Mouse (Mus musculus): Measurements from ENCODE around the gene Zfhx3.

Gene Zfhx3

GRCm38 (mm10) chr8:108847356-108847755, 904.9 kb downstream of the Zfhx3 start:
- no peak for DNase-seq (ENCODE audit: low read depth, low spot score)

- no peak for DNase-seq (ENCODE audit: low read depth, low spot score)
Measured at GRCm38 (mm10) chr8:108848484-108848883, 906.0 kb downstream of the Zfhx3 start.

DNA sequence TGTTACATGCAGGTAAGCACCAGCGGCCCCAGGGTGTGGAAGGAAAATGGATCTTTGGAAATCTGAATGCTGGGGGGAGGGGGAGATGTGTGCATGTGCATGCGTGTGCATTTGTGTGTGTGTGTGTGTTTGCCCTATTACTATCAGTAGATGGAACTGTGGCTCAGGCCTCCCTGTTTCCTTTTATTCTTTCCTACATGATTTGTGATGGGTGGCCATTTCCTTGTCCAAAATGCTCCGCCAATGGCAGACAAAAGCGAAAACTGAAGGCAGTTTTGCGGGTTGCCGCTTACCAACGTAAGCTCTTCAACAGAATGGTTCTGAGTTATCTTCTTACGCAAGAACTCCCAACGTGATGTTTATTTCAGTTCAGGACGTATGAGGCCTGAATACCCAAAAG, 910.6 kb downstream of the Zfhx3 start:
- DNase-seq (ENCODE audit: low read depth, low spot score): no peak

GRCm38 (mm10) chr8:108854444-108855102, 912.1 kb downstream of the Zfhx3 start:
- no peak for DNase-seq (ENCODE audit: low read depth, low spot score)

DNA sequence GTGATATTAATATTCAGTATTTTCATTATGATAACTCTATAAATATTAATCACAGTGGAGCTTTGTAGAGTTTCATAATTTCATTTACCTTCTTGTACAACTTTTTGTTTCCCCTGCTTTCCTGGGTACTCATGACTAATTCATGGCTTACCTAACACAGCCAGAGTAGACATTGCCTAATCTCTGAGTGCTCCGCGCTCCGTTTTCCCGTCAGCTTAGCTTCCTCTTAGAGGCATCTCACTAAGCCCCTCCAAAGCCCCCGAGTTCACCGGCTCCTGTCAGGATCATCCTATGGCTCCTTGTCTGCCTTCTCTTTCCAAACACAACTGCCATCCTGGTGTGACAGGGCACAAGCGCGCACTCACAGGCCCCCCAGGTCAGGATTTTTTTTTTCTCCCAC, 916.6 kb downstream of the Zfhx3 start:
- DNase-seq (ENCODE audit: low read depth, low spot score): no peak

DNA sequence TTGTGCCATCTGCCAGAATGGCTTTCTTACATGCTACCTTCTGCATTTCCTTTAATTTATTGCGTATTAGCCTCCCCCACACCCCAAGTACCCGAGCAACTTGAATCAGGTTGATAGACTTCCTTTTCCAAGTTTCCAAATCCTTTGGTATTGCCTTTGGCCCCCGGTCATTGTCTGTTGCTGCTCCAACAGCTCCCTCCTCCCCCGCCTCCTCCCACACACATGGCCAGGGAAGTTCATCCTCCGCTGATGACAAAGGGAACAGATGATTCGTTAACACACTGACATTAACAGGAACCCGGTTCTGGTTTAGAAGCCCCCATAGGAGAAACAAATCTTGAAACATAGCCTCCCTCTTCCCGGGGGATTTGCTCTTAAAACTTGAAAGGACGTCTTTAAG, 917.5 kb downstream of the Zfhx3 start:
- no peak for DNase-seq (ENCODE audit: low read depth, low spot score)

DNA sequence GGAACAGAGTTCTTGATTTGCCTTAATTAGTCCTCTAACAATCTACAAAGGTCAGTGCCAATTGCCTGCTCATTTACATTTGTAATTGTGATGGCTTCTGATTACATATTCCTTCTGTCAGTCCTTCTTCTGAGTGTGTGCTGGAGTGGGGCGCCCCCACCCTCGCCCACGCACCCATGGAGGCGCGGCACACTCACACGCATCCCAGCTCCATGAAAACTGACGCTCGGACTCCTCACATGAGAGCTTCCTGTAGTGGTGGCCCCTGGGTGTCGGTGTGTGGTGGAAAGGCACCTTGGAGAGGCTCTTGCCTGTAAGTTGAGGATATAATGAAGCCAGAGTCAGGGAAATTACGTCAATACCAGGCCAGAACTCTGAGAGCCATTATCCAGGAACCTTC, 921.0 kb downstream of the Zfhx3 start:
- no peak for DNase-seq (ENCODE audit: low read depth, low spot score)

- no peak for DNase-seq (ENCODE audit: low read depth, low spot score)
Measured at GRCm38 (mm10) chr8:108866430-108866829, 924.0 kb downstream of the Zfhx3 start.

DNA sequence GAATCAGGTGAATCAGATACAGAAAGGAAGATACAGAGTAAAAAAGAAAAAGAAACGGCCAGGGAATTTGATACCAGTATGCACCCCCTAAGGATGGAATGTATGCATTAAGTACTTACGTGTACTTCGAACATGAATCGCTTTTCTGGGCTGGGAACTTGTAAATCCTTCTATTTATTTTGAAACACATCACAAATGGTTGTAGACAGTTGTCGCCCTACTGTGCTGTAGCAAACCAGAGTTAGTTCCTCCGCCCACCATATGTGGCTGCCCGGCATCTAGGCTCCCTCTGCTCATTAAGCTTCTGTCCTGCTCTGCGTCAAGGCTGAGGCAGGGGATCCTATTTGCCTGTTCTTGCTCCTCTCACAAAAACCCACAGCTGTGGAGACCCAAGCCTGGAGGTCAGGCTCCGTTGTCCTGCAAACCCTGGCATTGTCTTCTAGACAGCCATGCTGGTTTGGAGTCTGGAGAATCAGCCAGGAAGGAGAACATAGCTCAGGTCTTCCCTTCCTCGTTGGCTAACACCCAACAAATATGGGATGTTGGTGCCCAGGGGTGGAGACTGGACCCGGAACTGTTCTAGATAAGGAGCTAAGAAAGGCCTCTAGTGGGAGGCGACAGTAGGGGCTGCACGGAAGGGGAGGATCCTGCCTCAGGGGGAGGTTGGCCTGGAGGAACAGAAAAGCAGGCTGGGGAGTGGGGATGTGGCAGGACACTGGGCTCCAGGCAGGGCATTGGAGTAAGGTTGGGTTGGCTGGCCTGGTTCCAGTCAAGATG, 925.2 kb downstream of the Zfhx3 start:
- no peak for DNase-seq (ENCODE audit: low read depth, low spot score)

GRCm38 (mm10) chr8:108868259-108869090, 926.0 kb downstream of the Zfhx3 start:
- no peak for DNase-seq (ENCODE audit: low read depth, low spot score)

DNA sequence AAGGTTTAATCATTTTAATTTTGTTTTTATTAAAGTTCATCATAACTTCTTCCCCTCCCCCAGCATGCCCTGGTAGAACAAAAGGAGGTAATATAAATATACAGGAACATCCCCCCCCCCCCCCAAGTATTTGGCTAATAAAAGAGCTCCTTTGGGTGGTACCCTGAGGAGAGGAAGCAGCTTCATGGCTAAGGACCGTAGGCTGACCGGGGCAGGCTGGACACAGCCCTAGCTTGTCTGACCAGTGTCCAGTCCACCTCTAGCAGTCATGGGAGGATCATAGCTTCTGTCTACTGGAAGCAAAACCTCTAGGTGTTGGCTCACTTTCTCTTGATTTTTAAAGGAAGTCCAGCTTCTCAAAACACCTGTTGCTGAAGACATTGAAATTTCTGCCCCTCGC, 927.0 kb downstream of the Zfhx3 start:
- no peak for DNase-seq (ENCODE audit: low read depth, low spot score)

- no peak for DNase-seq (ENCODE audit: low read depth, low spot score)
Measured at GRCm38 (mm10) chr8:108869935-108870334, 927.5 kb downstream of the Zfhx3 start.

- DNase-seq (ENCODE audit: low read depth, low spot score): no peak
Measured at GRCm38 (mm10) chr8:108870371-108870770, 927.9 kb downstream of the Zfhx3 start.

GRCm38 (mm10) chr8:108875722-108876121, 933.3 kb downstream of the Zfhx3 start:
- no peak for DNase-seq (ENCODE audit: low read depth, low spot score)

DNA sequence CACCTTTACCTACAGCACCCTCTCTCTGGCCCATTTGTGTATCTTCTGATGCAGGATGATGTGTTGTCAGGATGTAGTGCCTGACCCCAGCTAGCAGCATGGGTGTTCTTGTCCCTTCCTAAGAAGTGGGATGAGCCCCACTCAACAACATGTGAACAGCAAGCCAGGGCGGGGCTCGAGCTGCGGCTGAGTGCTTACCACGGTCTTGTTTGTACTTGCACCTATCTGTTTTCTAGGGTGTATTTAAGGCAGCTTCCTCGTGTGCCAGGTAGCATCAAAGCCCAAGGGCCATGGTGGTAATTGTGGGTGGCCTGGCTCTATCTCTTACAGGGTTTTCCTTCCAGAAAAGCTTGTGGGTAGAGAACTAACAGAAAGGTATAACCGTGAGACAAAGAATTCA, 937.7 kb downstream of the Zfhx3 start:
- no peak for DNase-seq (ENCODE audit: low read depth, low spot score)

- DNase-seq (ENCODE audit: low read depth, low spot score): no peak
Measured at GRCm38 (mm10) chr8:108881336-108881735, 938.9 kb downstream of the Zfhx3 start.

DNA sequence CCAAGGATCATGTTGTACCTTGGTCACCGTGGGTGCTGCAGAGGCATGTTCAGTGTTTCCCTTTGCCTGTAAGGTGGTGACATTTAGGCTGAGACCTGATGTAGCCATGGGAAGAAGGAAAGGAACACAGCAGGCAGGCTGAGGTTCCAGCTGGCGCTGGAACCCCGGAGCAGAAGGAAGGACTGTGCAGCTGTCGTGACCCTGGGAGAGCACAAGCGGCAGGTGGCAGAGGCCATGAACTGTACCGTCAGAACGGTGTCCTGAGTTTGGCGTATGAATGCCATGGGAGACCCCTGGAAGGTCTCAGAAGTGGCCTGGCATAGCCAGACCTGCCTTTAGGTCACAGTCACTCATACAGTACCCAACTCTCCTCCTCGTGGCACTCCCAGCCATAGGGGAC, 939.6 kb downstream of the Zfhx3 start:
- DNase-seq (ENCODE audit: low read depth, low spot score): no peak

DNA sequence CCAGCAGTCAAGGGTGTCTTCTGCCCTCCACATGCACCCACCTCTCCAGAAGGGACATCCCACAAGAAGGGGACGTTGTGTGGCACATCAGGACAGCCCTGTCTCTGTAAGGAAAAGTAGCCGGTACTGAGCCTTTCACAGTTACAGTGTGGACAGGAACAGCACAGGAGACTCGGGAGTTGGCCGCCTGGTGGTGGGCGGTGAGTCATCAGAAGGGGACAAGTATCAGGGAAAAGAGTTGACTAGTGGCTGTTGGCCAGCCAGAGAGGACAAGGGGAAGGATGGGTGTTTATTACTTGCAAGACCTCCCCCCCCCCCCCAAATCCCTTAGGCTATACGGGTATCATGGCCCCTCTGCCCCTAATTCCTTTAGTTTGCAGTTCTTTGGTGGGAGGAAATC, 940.9 kb downstream of the Zfhx3 start:
- no peak for DNase-seq (ENCODE audit: low read depth, low spot score)

GRCm38 (mm10) chr8:108884947-108885346, 942.5 kb downstream of the Zfhx3 start:
- no peak for DNase-seq (ENCODE audit: low read depth, low spot score)

- peak; percentile 61 for DNase-seq (ENCODE audit: low read depth, low spot score)
Measured at GRCm38 (mm10) chr8:108885450-108885849, 943.0 kb downstream of the Zfhx3 start.

DNA sequence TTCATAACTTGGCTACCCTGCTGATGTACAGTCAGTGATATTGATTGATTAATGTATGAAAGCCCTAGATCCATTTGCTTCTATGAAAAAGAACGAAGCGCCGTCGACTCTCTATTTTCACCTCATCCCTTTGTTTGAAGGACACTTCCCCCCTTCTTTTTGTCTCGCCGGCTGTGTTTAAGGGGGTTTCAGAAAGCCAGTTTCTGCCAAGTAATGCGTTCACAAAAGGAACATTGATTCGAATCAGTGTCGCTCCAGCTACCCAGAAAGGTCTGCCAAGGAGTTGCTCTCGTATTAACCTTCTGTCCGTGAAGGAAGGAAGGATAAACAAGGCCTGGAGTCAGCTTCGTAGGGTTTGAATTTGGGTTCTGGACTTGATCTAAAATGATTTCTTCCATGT, 943.4 kb downstream of the Zfhx3 start:
- no peak for DNase-seq (ENCODE audit: low read depth, low spot score)

- peak; percentile 61 for DNase-seq (ENCODE audit: low read depth, low spot score)
Measured at GRCm38 (mm10) chr8:108886599-108887255, 944.3 kb downstream of the Zfhx3 start.
